8 mouse cellular contexts compared by ENCODE assay signal in the genomic region with DNA sequence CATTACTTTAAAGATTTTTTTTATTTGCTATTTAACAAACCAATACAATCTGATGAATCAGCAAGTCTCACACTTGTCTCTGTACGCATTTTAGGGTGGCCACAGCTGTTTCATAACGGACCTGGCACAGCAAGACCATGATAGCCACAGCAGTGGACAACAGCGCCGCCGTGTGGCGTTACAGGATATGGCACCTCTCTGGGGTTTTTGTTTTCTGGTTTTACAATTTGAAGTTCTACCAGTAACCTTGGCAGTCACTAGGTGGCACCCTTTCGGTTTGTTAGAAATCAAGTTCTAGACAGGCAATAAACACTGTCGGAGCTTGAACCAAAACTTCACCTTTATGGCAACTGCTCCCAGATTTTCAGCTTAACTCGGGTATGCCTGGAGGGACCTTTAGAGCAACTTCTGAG. TPM values are rescaled to one million over a fixed set of nuclear protein-coding genes. Genes with fewer than 3 reads are reported as not detected.
A peak's percentile ranks its signal among the peaks of the same experiment; 100 is the strongest.
DNase-seq lines count a peak whose midpoint lies in the region; ATAC-seq and TF ChIP-seq lines count a peak whose summit lies in the region.

No protein-coding gene starts in this region.

- DNase-seq in neural tube, embryonic 10.5 days (ENCODE audit: extremely low spot score, low spot score) = peak; percentile 94
- DNase-seq in gastrocnemius, postnatal 25 days = peak; percentile 82
- peak; percentile 94 for DNase-seq in kidney, adult 18-20 months
- DNase-seq in left cerebral cortex, postnatal 4 days = peak; percentile 91
- DNase-seq in midbrain, postnatal 0 days (ENCODE audit: low spot score) = peak; percentile 95
- DNase-seq in splenic B cell, adult 2 months (ENCODE audit: low read depth, low spot score) = peak; percentile 96

- no peak overlapping the region for H3K27ac ChIP-seq in neural tube, embryonic 15.5 days (replicated peaks)
- no peak overlapping the region for H3K27ac ChIP-seq in midbrain, postnatal 0 days (ENCODE audit: low read depth, low read length)

- no peaks in the 10 kb centered on the region for H3K36me3 ChIP-seq in neural tube, embryonic 15.5 days
- no peaks in the 10 kb centered on the region for H3K36me3 ChIP-seq in midbrain, postnatal 0 days (ENCODE audit: insufficient read depth, low read length)
- no peaks in the 10 kb centered on the region for H3K36me3 ChIP-seq in splenic B cell, adult 2 months (ENCODE audit: control insufficient read depth, insufficient read depth, low read length, poor library complexity, severe bottlenecking)

- H3K4me2 ChIP-seq in neural tube, embryonic 15.5 days = no peak overlapping the region
- no peak overlapping the region for H3K4me2 ChIP-seq in midbrain, postnatal 0 days (ENCODE audit: low read depth, low read length, poor library complexity, severe bottlenecking)

- no peaks in the 10 kb centered on the region for H3K27me3 ChIP-seq in neural tube, embryonic 15.5 days (replicated peaks)
- H3K27me3 ChIP-seq in midbrain, postnatal 0 days (ENCODE audit: insufficient read depth, low read length) = no peaks in the 10 kb centered on the region
- no peaks in the 10 kb centered on the region for H3K27me3 ChIP-seq in splenic B cell, adult 2 months (ENCODE audit: control insufficient read depth, insufficient read depth, low read length, poor library complexity, severe bottlenecking)

- H3K9ac ChIP-seq in neural tube, embryonic 15.5 days (replicated peaks) = no peak overlapping the region
- H3K9ac ChIP-seq in midbrain, postnatal 0 days (replicated peaks; ENCODE audit: low read length, poor library complexity, severe bottlenecking) = no peak overlapping the region

- H3K4me1 ChIP-seq in neural tube, embryonic 15.5 days = no peaks in the 10 kb centered on the region
- no peaks in the 10 kb centered on the region for H3K4me1 ChIP-seq in midbrain, postnatal 0 days (ENCODE audit: insufficient read depth, low read length)

- intact Hi-C loops in left cerebral cortex, postnatal 4 days (cut with DNase I) = loop anchor here (5.0 to 10.0 kb wide), 2 partner anchors 171 to 804 kb away; no protein-coding TSS in a partner anchor

- 2% methylated on average over 9 of the region's 9 CpGs for WGBS in neural tube, embryonic 15.5 days
- 3% methylated on average over 9 of the region's 9 CpGs for WGBS in midbrain, postnatal 0 days

- TF ChIP-seq CTCF in midbrain, postnatal 0 days (IDR thresholded peaks at IDR 0.05) = peak; percentile 100

- H3K4me3 ChIP-seq in neural tube, embryonic 15.5 days (replicated peaks) = no peak overlapping the region
- H3K4me3 ChIP-seq in midbrain, postnatal 0 days (ENCODE audit: low read depth, low read length) = no peak overlapping the region

- H3K9me3 ChIP-seq in neural tube, embryonic 15.5 days (replicated peaks) = no peaks in the 10 kb centered on the region
- H3K9me3 ChIP-seq in midbrain, postnatal 0 days (ENCODE audit: low read length) = no peaks in the 10 kb centered on the region

- ATAC-seq in neural tube, embryonic 15.5 days (ENCODE audit: low FRiP score) = no peak
- peak; percentile 95 for ATAC-seq in common myeloid progenitor, adult 5-6 weeks (replicated peaks; ENCODE audit: low read depth, poor library complexity, severe bottlenecking)
- 0 out of 2 replicates have a peak, but pooled peaks have one; percentile 23 for ATAC-seq in midbrain, postnatal 0 days (ENCODE audit: low FRiP score)

RNA-seq across cellular contexts. Expression of gene Map3k9, which starts 7.7 kb away (rescaled TPM):
- 10.2 and 11.5 TPM in 2 replicates for polyA plus RNA-seq in neural tube, embryonic 15.5 days (2015; fragmentation: Nextera tagmentation; extraction: Ambion mirVana)
- 0.34 and 0.91 TPM in 2 replicates for total RNA-seq in common myeloid progenitor, adult 5-6 weeks (2017)
- under 1 TPM; 0.08 to 0.13 TPM for total RNA-seq in gastrocnemius, postnatal 25 days (2021)
- total RNA-seq in left cerebral cortex, postnatal 4 days (2021) = 10 to 100 TPM; 86.1 to 90.5 TPM
- 67.1 and 71.1 TPM in 2 replicates for total RNA-seq in midbrain, postnatal 0 days (2014; rRNA removed)
- 7.9 and 9.3 TPM in 2 replicates for polyA plus RNA-seq in midbrain, postnatal 0 days (2015; fragmentation: Nextera tagmentation; extraction: Ambion mirVana)

Comparison
In these comparisons a context has a peak if more than half of its experiments do, and no peak if none do; other contexts are left out.
1. RNA of gene Map3k9, which starts 7.7 kb away (total RNA-seq): 86.1 to 90.5 TPM in left cerebral cortex, postnatal 4 days and 67.1 to 71.1 TPM in midbrain, postnatal 0 days; 0.34 to 0.91 TPM in common myeloid progenitor, adult 5-6 weeks and 0.08 to 0.13 TPM in gastrocnemius, postnatal 25 days; every median in the first group is over 10 times any median in the second.
2. Peak in every context shown above with its lines, with median percentiles within 50 percentile points of each other: DNase-seq.